Mouse (Mus musculus) thymus, postnatal 0 days (tissue): ENCODE measurements around the gene Nek7. TPM values are rescaled to one million over a fixed set of nuclear protein-coding genes. Genes with fewer than 3 reads are reported as not detected.

Experiments used
- DNase-seq: peaks from one replicate; pipeline ENCODE4 v3.0.0-alpha.2; 2015; ENCODE audit warnings: low spot score
- polyA plus RNA-seq: library from polyadenylated mRNA; unstranded; fragments of >200 nt; fragmentation: Nextera tagmentation; extraction: Ambion mirVana; gene quantifications from 2 replicates; pipeline ENCODE4 v1.2.1, GENCODE M21; 2015

The Nek7 gene
- polyA plus RNA-seq, 1 experiment from 2014 or later, result 36.9 TPM

- DNase-seq, result no peak
Observed at GRCm38 (mm10) chr1:138510566-138510965, 109.4 kb downstream of the Nek7 start.

DNA sequence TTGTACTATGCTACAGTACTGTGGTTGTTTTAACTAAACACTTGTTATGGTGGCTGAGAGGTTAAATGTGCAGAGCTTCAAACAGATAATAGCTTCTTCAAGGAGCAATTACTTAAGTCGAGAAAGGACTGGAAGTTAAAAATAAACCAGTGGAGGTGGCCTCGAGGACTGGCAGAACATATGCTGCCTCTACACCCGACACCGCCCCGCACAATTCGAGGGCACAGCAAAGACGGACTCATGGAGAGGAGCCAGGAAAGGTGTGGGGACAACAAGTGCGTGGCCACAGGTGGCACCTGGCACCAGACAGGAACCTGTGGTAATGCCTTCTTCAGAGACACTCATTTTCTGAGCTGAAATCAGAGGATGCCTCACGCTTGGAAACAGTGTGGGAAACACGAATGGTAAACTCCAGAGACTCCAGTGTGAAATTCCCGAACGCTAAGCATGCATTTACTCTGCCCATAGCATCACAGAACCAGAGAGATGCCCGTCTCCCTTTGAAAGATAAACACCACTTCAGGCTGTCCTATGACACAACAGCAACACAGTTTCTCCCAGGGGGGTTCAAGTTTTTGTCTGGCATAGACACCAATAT lies 112.4 kb downstream of the Nek7 start:
- DNase-seq, result no peak

- DNase-seq, result no peak
Observed at GRCm38 (mm10) chr1:138507014-138507413, 112.9 kb downstream of the Nek7 start.

GRCm38 (mm10) chr1:138504228-138504627 lies 115.7 kb downstream of the Nek7 start:
- no peak for DNase-seq

DNA sequence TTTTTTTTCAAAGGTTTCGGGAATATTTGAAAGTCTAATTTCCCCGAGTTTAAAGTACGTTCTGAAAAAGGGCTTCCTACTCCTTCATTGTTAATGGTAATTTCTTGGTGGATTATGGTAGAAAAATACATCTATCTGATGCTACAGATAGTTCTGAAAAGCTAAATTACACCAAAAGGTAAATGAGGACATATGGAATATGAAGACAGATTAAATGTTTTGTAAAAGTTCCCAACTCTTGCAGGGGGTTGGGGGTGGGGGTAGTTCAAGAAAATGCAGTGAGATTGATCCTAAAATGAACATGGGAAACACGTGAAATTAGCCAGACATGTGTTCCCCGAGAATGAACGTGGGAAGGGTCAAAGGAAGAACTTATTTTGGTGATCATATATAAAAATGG lies 119.2 kb downstream of the Nek7 start:
- DNase-seq, result no peak

- DNase-seq, result no peak
Observed at GRCm38 (mm10) chr1:138500155-138500554, 119.8 kb downstream of the Nek7 start.

GRCm38 (mm10) chr1:138499461-138499860 lies 120.5 kb downstream of the Nek7 start:
- DNase-seq, result no peak

- no peak for DNase-seq
Observed at GRCm38 (mm10) chr1:138491382-138492097, 128.4 kb downstream of the Nek7 start.

DNA sequence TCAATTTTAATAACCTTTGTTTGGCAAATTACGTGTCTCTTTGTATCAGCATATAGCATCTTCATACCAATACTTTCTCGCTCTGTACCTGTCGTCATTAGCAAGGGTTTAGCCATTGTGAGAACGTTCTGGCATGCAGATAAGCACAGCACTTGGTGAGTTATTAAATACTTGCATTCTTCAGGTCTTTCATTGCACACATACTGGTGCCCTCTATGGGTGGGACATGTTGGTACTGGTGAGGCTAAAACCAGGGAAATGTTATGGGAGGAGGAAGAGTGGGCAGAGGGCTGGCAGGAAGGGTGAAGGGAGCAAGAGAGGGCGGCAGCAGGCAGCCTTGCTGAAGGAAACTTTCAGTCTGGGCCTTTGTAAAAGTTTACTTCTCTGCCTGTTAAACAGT lies 132.4 kb downstream of the Nek7 start:
- peak; percentile 25 for DNase-seq

DNA sequence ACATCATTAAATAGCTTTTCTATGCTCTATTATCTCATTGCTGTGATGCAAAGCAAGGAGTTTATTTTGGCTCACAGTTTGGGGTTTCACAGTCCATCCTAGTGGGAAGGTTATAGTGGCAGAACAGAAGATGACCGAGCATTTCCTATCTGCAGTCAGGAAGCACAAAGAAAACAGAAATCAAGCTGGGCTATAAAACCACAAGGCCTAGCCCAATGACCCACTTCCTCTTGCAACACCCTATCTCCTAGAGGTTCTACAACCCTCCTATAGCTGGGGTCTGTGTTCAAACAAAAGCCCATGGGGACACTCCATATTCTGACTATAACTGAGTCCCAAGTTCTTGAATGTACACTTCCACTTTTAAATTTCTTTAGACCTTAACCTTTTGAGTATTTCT lies 139.2 kb downstream of the Nek7 start:
- DNase-seq, result no peak

DNA sequence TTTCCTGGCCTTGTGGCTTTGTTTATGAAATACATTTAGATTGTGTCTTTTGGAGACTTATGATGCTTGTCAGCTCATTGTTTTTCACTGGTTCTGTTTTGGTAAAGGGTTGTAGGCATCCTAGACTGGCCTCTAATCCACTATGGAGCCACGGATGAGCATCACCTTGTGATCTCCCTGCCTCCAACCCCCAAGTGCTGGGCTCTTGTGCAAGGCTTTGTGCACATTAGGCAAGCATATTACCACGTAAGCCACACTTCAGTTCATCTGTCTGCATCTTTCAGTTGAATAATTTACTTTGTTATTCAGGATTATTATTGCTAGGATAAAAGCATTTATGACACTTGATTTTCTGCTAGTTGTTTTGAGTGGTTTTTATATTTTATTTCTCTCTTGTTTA lies 154.6 kb downstream of the Nek7 start:
- no peak for DNase-seq

DNA sequence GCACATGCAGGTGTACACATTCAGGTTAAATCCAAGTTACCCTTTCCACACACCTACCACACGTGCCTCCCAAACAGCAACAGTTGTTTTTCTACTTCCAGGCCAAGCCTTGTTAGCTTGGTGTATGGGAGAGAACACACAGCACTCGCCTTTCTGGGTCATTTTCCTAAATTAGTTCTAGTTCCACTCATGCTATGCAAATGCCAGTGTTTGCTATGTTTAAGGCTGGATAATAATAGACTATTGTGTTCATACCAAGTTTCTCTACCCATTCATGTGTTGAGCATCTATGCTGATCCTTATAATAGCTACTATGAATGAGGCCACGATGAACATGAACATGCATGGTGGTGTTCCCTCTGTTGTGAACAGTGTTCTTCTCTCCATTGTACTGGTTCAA lies 158.5 kb downstream of the Nek7 start:
- DNase-seq, result no peak

- DNase-seq, result no peak
Observed at GRCm38 (mm10) chr1:138449476-138449851, 170.5 kb downstream of the Nek7 start.

DNA sequence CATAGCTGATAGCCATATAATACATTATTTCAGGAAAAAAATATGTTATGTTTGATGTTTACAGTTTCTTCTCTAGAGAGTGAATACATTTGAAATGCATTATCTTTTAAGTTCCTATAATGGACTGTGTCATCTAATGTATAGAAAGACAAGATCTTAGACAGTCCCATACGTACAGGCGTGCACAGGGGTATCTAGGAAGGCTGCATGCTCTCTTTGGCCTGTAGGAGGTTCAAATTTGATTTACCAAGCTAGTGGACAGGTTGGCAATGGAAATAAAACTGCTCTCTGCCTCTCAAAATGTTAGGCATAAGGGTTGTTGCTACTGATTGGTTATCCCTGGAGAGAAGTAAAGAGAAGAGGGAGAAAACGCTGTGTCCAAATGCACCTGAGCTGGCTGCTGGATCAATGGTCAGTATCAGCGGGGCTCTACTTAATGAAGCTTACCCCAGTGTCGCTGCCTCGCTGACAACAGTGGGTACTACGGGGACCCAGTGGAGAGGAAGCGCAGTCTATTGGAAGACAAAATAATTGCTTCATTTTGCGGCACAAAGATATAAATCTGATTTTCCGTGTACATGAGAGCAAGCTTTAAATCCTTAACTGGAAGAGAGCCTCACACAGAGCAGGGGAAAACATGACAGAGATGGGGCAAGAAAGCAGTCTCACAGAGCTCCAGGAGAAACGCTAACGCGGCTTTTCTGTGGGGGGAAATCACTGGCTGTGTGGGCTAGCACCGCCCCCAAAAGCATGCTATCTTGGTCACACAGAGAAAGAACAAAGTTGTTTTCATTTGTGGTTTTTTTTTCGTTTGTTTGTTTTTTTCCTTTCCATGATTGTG lies 171.1 kb downstream of the Nek7 start:
- DNase-seq, result no peak

DNA sequence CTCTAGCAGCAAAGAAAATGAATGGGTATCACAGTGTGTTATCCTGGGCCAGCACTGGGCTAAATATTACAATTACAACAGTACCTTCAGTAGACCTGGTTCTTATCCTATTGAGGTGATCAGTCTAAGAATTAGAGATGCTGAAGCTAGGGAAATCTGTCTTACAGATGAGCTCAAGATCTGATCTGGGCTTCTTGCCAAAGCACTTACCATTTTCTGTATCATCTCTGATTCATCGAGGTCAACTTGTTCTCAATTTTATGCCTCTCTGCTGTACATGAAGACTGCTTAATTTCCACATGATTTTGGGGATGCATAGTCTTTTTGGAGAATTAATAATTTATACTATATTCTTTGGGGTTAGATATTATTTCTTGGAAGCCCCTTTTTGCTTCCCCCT lies 173.1 kb downstream of the Nek7 start:
- no peak for DNase-seq

Other genes with a start within 250 kb of the Nek7 start
- not detected in 2 replicates for gene Lhx9, start 228.4 kb upstream of the Nek7 start, polyA plus RNA-seq
- gene 2310009B15Rik, start 236.7 kb upstream of the Nek7 start, polyA plus RNA-seq, result 57.3 and 59.5 TPM in 2 replicates